Mouse (Mus musculus) heart, adult 2 months (tissue): ENCODE measurements around the gene 1110008L16Rik. TPM values are rescaled to one million over a fixed set of nuclear protein-coding genes. Genes with fewer than 3 reads are reported as not detected.
A peak's percentile ranks its signal among the peaks of the same experiment; 100 is the strongest.

Experiments
- DNase-seq, 2 experiments: peaks; one replicate each; pipeline ENCODE4 v3.0.0; 2021
- H3K27ac ChIP-seq: fragments of 200-600 bp; 2 replicates; pipeline ENCODE4 v1.8.1; 2022
- H3K27me3 ChIP-seq: fragments of 200-500 bp; 2 replicates; pipeline ENCODE4 v1.6.1; 2012; ENCODE audit warnings: mild to moderate bottlenecking, low read length, inconsistent platforms, mixed read lengths; ENCODE audit not compliant: control insufficient read depth, insufficient read depth
- H3K36me3 ChIP-seq: fragments of 200-500 bp; 2 replicates; pipeline ENCODE4 v1.6.1; 2012; ENCODE audit warnings: low read length, inconsistent platforms; ENCODE audit not compliant: control insufficient read depth, insufficient read depth
- H3K4me1 ChIP-seq: fragments of 200-500 bp; 2 replicates; pipeline ENCODE4 v1.6.1; 2011; ENCODE audit warnings: low read length; ENCODE audit not compliant: control insufficient read depth, insufficient read depth
- H3K4me3 ChIP-seq: fragments of 200-600 bp; 2 replicates; pipeline ENCODE4 v1.8.1; 2022
- H3K79me2 ChIP-seq: fragments of 200-500 bp; replicated peaks from 2 replicates; pipeline ENCODE4 v1.6.1; 2012; ENCODE audit warnings: mild to moderate bottlenecking, inconsistent platforms, low read length, moderate library complexity, mixed read lengths; ENCODE audit not compliant: control insufficient read depth, insufficient read depth
- H3K9ac ChIP-seq: fragments of 200-500 bp; 2 replicates; pipeline ENCODE4 v1.6.1; 2012; ENCODE audit warnings: low read depth, mild to moderate bottlenecking, control low read depth, inconsistent platforms, low read length, mixed read lengths
- CTCF ChIP-seq: fragments of 200-600 bp; IDR thresholded peaks from 2 replicates; pipeline ENCODE4 v1.8.1; 2022; ENCODE audit warnings: antibody characterized with exemption, mild to moderate bottlenecking, moderate library complexity
- EP300 ChIP-seq: fragments of 200-500 bp; IDR thresholded peaks from 2 replicates; pipeline ENCODE4 v1.6.1; 2011; ENCODE audit warnings: low read depth, low read length, control low read depth; ENCODE audit not compliant: insufficient read depth
- POLR2A ChIP-seq: fragments of 200-500 bp; IDR thresholded peaks from 2 replicates; pipeline ENCODE4 v1.6.1; 2011; ENCODE audit warnings: mild to moderate bottlenecking, low read depth, low read length, control low read depth; ENCODE audit not compliant: insufficient read depth
- WGBS: fragments of 180-500 bp; shearing (Covaris S2); methylation state at CpG from one replicate; pipeline ENCODE4 v1.1.7; 2018; 5-methylcytosine and 5-hydroxymethylcytosine counted together
- intact Hi-C: fragments of 180-260 bp; cut with DNase I; formaldehyde crosslinking; loops from one replicate; pipeline ENCODE4 v1.15.1; 2025
- polyA plus RNA-seq: library from polyadenylated mRNA; depleted of rRNA; stranded (reverse); fragments of >200 nt; gene quantifications from 2 replicates; pipeline ENCODE4 v1.2.3, GENCODE M21; 2012
- total RNA-seq, 2 experiments: library from RNA; stranded (reverse); gene quantifications; 2 replicates each; pipeline ENCODE4 v1.2.3; 2021

The 1110008L16Rik gene
- total and polyA plus RNA-seq, 3 experiments: 4.0 to 11.4 (median 9.8) TPM

GRCm38 (mm10) chr12:55344583-55344982 is 45.2 kb downstream of the 1110008L16Rik start:
- peak; percentile 30 for TF ChIP-seq CTCF
- TF ChIP-seq EP300: no peak
- 44% methylated on average over 13 of the region's 13 CpGs for WGBS
- Histone ChIP-seq H3K4me3 (peak overlapping the region; percentile 11; the same call in 1 of the 2 replicates), H3K36me3 (no peaks in the 10 kb centered on the region), H3K4me1 (peaks cover 2% of the 10 kb centered on the region), H3K79me2 (no peaks in the 10 kb centered on the region), H3K9ac (peak overlapping the region; percentile 21; the same call in 1 of the 2 replicates), H3K27ac (peak overlapping the region; percentile 10; the same call in 1 of the 2 replicates), H3K27me3 (no peaks in the 10 kb centered on the region)
- no peak for DNase-seq
- intact Hi-C loops: no loop called here

- no peak overlapping the region for H3K27ac ChIP-seq
- TF ChIP-seq CTCF (no peak), EP300 (no peak), POLR2A (no peak)
- no peak overlapping the region for H3K9ac ChIP-seq
- intact Hi-C loops: no loop called here
- DNase-seq: no peak
- no peaks in the 10 kb centered on the region for H3K4me1 ChIP-seq
- no peak overlapping the region for H3K4me3 ChIP-seq
- H3K79me2 ChIP-seq: peaks cover 1% of the 10 kb centered on the region; the same call in 1 of the 2 replicates
- WGBS: 43% methylated on average over 6 of the region's 6 CpGs
- no peaks in the 10 kb centered on the region for H3K27me3 ChIP-seq
- H3K36me3 ChIP-seq: no peaks in the 10 kb centered on the region
Measured at GRCm38 (mm10) chr12:55353423-55353822, 54.0 kb downstream of the 1110008L16Rik start.

GRCm38 (mm10) chr12:55354904-55355303 is 55.5 kb downstream of the 1110008L16Rik start:
- intact Hi-C loops: loop anchor here (1.0 to 5.0 kb wide), 4 partner anchors 38 to 144 kb away; no protein-coding TSS in a partner anchor
- Histone ChIP-seq H3K9ac (no peak overlapping the region), H3K36me3 (no peaks in the 10 kb centered on the region), H3K27me3 (no peaks in the 10 kb centered on the region), H3K4me3 (no peak overlapping the region), H3K27ac (no peak overlapping the region), H3K4me1 (no peaks in the 10 kb centered on the region), H3K79me2 (peaks cover under 1% of the 10 kb centered on the region; the same call in 1 of the 2 replicates)
- DNase-seq: peak in 1 of 2 experiments; percentile 13
- 22% methylated on average over 4 of the region's 4 CpGs for WGBS
- TF ChIP-seq POLR2A: no peak
- peak; percentile 83 for TF ChIP-seq CTCF

- no peak for DNase-seq
- no peak overlapping the region for H3K4me3 ChIP-seq
- H3K27ac ChIP-seq: no peak overlapping the region
- no peak overlapping the region for H3K9ac ChIP-seq
- no peaks in the 10 kb centered on the region for H3K4me1 ChIP-seq
- no peaks in the 10 kb centered on the region; the same call in 1 of the 2 replicates for H3K79me2 ChIP-seq
- WGBS: 36% methylated on average over 1 of the region's 1 CpGs
- no peaks in the 10 kb centered on the region for H3K36me3 ChIP-seq
- TF ChIP-seq POLR2A: no peak
- TF ChIP-seq CTCF: no peak
- TF ChIP-seq EP300: no peak
- intact Hi-C loops: loop anchor here (5.0 kb wide), 1 partner anchor 80 kb away; no protein-coding TSS in a partner anchor
- no peaks in the 10 kb centered on the region for H3K27me3 ChIP-seq
Measured at GRCm38 (mm10) chr12:55357303-55357702, 57.9 kb downstream of the 1110008L16Rik start.

GRCm38 (mm10) chr12:55360929-55361328 is 61.6 kb downstream of the 1110008L16Rik start:
- TF ChIP-seq POLR2A (no peak), EP300 (no peak), CTCF (no peak)
- intact Hi-C loops: no loop called here
- Histone ChIP-seq H3K27me3 (no peaks in the 10 kb centered on the region), H3K4me3 (no peak overlapping the region), H3K4me1 (no peaks in the 10 kb centered on the region), H3K36me3 (no peaks in the 10 kb centered on the region), H3K79me2 (no peaks in the 10 kb centered on the region), H3K27ac (no peak overlapping the region), H3K9ac (no peak overlapping the region)
- peak in 1 of 2 experiments; percentile 17 for DNase-seq
- WGBS: 48% methylated on average over 5 of the region's 5 CpGs

GRCm38 (mm10) chr12:55365083-55365482 is 65.7 kb downstream of the 1110008L16Rik start:
- Histone ChIP-seq H3K36me3 (no peaks in the 10 kb centered on the region), H3K27ac (no peak overlapping the region), H3K9ac (no peak overlapping the region), H3K4me3 (no peak overlapping the region), H3K79me2 (no peaks in the 10 kb centered on the region), H3K27me3 (no peaks in the 10 kb centered on the region), H3K4me1 (no peaks in the 10 kb centered on the region)
- DNase-seq: no peak
- TF ChIP-seq EP300 (no peak), POLR2A (no peak), CTCF (no peak)
- WGBS: 33% methylated on average over 2 of the region's 2 CpGs
- intact Hi-C loops: no loop called here
